Mouse (Mus musculus): Measurements from ENCODE around the gene Rln3. TPM values are rescaled to one million over a fixed set of nuclear protein-coding genes. Genes with fewer than 3 reads are reported as not detected.

The Rln3 gene
- total and polyA plus RNA-seq, 3 experiments: not detected

DNA sequence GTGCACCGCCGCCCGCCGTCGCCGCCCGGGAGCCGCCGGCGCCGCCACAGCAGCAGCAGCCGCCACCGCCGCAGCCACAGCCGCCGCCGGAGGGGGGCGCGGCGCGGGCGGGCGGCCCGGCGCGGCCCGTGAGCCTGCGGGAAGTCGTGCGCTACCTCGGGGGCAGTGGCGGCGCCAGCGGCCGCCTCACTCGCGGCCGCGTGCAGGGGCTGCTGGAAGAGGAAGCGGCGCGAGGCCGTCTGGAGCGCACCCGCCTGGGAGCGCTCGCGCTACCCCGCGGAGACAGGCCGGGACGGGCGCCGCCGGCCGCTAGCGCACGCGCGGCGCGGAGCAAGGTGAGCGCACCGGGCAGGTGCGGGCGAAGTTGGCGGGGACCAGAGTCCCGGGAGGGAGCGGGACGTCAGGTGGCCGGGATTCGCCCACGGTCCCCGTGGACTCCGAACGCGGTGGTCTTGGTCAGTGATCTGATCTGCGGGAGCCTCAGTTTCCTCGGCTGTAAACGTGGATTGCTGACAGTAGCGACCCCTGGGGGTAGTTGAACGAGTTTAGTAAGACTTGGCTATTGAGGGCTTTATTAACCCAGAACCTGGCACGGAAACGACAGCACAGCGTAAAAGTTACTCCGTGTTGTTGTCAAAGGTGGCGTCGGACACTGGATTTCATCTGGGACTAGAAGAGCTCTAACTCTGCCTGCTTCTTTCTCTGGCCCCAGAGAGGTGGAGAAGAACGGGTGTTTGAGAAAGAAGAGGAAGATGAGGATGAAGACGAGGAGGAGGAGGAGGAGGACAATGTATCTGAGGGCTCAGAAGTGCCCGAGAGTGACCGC, 46.4 kb downstream of the Rln3 start:
- dilution Hi-C loops (cut with MboI; ENCODE audit: extremely low pct_ligation_motif_present, extremely low pct_unique_long_range_greater_than_20kb, low sequenced_read_pairs): no loop called here
- Histone ChIP-seq H3K27ac (ENCODE audit: insufficient read depth, low read depth) (peak overlapping the region; percentile 12; the same call in 1 of the 2 replicates), H3K9ac (ENCODE audit: insufficient read depth, low read depth) (peak overlapping the region; percentile 81), H3K27me3 (replicated peaks) (no peaks in the 10 kb centered on the region), H3K4me3 (replicated peaks in 1 of 3; ENCODE audit: low read depth in 2 of 3, low read length in 2 of 3, poor library complexity in 1 of 3) (peak overlapping the region; percentile 58 to 80 (median 71)), H3K79me2 (replicated peaks; ENCODE audit: control insufficient read depth, extremely low read depth, insufficient read depth, poor library complexity, severe bottlenecking) (peaks cover 3% of the 10 kb centered on the region; the same call in 1 of the 2 replicates), H3K4me2 (ENCODE audit: insufficient read depth, low read depth, poor library complexity, severe bottlenecking) (peak overlapping the region; percentile 62), H3K4me1 (ENCODE audit: control insufficient read depth in 1 of 2, insufficient read depth in 2 of 2) (peaks cover 14 to 31% of the 10 kb centered on the region in 2 experiments), H3K36me3 (replicated peaks in 1 of 2; ENCODE audit: control insufficient read depth in 1 of 2, insufficient read depth in 1 of 2, low read length in 1 of 2) (peaks cover 14 to 44% of the 10 kb centered on the region in 2 experiments), H3K9me3 (replicated peaks; ENCODE audit: low read length) (no peaks in the 10 kb centered on the region)
- in situ Hi-C loops (cut with MboI; ENCODE audit: low pct_ligation_motif_present, low pct_unique_long_range_greater_than_20kb, low sequenced_read_pairs): no loop called here
- DNase-seq (ENCODE audit: extremely low read depth): peak; percentile 76
- TF ChIP-seq TBP (conservative IDR thresholded peaks at IDR 0.05; ENCODE audit: low read depth, low read length) (no peak), HCFC1 (IDR thresholded peaks at IDR 0.05; ENCODE audit: low read depth, low read length) (0 out of 2 replicates have a peak, but pooled peaks have one; percentile 30), MYC (IDR thresholded peaks at IDR 0.05; ENCODE audit: low read depth, low read length) (0 out of 2 replicates have a peak, but pooled peaks have one; percentile 38), NRF1 (IDR thresholded peaks at IDR 0.05; ENCODE audit: low read depth, low read length) (peak; percentile 82), SMC3 (IDR thresholded peaks at IDR 0.05; ENCODE audit: low read depth, low read length) (peak; percentile 46), JUN (IDR thresholded peaks at IDR 0.05; ENCODE audit: insufficient read depth, low read depth, low read length) (no peak), NELFE (IDR thresholded peaks at IDR 0.05; ENCODE audit: low read depth, low read length) (0 out of 2 replicates have a peak, but pooled peaks have one; percentile 18), RAD21 (IDR thresholded peaks at IDR 0.05; ENCODE audit: low read depth, low read length) (peak; percentile 20), ZC3H11A (IDR thresholded peaks at IDR 0.05; ENCODE audit: low read depth, low read length) (no peak), MXI1 (IDR thresholded peaks at IDR 0.05; ENCODE audit: low read depth, low read length) (peak; percentile 59; the same call in 1 of the 2 replicates), BHLHE40 (IDR thresholded peaks at IDR 0.05; ENCODE audit: low read depth, low read length) (peak; percentile 39; the same call in 1 of the 2 replicates), CHD1 (IDR thresholded peaks at IDR 0.05; ENCODE audit: low read depth, low read length) (no peak), MEF2A (IDR thresholded peaks at IDR 0.05; ENCODE audit: borderline replicate concordance, low read depth, low read length) (0 out of 2 replicates have a peak, but pooled peaks have one; percentile 18), CTCF (conservative IDR thresholded peaks at IDR 0.05 in 1 of 2, IDR thresholded peaks at IDR 0.05 in 1 of 2; ENCODE audit: low read depth in 2 of 2, low read length in 2 of 2) (peak in 1 of 2 experiments; percentile 69; a peak in 3 of 4 replicates), TCF12 (IDR thresholded peaks at IDR 0.05; ENCODE audit: low read depth, low read length) (peak; percentile 27; the same call in 1 of the 2 replicates), ZNF384 (IDR thresholded peaks at IDR 0.05; ENCODE audit: low read depth, low read length) (no peak), ELF1 (IDR thresholded peaks at IDR 0.05; ENCODE audit: low read depth, low read length) (no peak), UBTF (IDR thresholded peaks at IDR 0.05; ENCODE audit: low read depth, low read length) (peak; percentile 85), SIN3A (IDR thresholded peaks at IDR 0.05; ENCODE audit: low read length) (peak; percentile 55; the same call in 1 of the 2 replicates), JUND (conservative IDR thresholded peaks at IDR 0.05; ENCODE audit: low read depth, low read length) (no peak)
